Mouse (Mus musculus) kidney, postnatal 4 days (tissue): Measurements from ENCODE around the gene Slc6a9.

Experiments
- DNase-seq, 2 experiments: peaks; one replicate each; pipeline ENCODE4 v3.0.0; 2021; ENCODE audit warnings: mixed read lengths in 2 of 2

Slc6a9 gene

GRCm38 (mm10) chr4:117840821-117841220 lies 6.5 kb downstream of the Slc6a9 start:
- DNase-seq, result no peak

DNA sequence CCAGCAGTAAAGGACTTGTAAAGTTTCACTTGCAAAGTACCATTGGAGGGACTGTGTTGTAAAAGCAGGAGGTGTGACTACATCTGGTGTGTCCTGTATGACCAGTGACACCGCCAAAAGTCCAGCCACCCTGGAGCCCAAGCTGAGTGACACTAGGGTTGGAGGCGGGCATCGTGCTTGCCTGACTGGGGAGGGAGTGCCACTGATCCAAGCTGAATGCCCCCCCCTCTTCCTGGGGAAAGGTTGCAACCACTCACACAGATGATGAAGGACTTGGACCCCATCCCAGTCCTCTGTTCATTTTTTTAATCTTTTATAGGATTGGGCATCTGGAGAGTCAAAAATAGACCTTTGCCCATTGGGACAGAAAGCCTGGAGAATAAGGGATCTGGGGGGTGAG lies 7.3 kb downstream of the Slc6a9 start:
- DNase-seq, result no peak

DNA sequence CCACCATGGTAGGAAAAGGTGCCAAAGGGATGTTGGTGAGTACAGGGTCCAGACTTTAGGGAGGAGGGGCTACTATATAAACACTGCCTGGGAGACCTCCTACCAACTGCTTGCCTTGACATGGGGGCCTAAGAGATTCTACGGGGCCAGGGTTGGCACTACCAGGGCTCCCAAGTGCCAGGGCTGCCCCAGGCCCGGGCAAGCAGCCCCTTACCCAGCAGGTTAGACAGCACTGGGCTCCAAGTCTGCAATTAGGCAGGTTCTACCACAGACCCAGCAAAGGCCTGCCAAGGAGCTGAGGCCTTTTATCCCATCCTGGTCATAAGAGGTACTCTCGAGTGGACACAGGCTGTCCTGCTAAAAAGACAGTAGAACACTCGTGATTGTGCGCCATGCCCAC lies 8.8 kb downstream of the Slc6a9 start:
- no peak for DNase-seq

GRCm38 (mm10) chr4:117844467-117844866 lies 10.2 kb downstream of the Slc6a9 start:
- no peak for DNase-seq

GRCm38 (mm10) chr4:117845316-117845715 lies 11.0 kb downstream of the Slc6a9 start:
- peak; percentile 44 to 61 for DNase-seq

- DNase-seq, result no peak
Observed at GRCm38 (mm10) chr4:117846261-117846660, 12.0 kb downstream of the Slc6a9 start.

- DNase-seq, result no peak
Observed at GRCm38 (mm10) chr4:117847011-117847410, 12.7 kb downstream of the Slc6a9 start.

DNA sequence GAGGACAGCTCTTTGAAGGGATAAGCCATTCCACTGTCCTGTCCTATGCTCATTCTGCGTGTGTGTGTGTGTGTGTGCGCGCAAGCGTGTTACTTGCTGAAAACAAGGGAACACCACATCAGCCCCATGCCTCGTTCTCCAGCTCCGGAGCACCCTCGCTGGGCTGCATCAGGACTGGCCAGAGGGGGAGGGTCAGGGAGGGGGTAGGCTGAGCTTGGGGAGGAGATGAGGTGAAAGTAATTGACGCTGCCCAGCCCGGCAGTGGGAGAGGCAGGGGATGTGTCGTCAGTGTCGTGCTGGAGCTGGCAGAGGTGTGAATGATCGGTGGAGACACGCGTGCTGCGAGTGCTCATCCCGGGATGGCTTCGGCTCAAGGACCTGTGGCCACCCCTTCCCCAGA lies 14.8 kb downstream of the Slc6a9 start:
- no peak for DNase-seq

DNA sequence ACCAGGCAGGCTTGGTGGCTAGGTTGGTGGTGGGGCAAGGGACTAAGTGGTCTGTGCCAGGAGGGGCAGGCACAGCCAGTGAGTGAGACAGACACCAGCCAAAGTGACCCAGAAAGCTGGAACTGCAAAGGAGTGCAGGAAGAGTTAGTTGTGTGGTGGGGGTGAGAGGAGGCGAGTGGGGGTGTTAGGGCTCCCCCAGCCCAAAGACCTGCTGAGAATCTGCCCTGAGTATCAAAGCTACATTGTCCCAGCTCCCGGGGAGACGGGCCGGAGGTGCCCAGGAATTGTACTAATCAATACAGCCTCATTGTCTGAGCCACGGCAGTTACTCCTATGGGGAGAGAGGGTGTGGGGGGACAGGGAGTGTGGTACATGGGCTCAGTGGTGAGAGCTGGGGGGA lies 15.2 kb downstream of the Slc6a9 start:
- DNase-seq, result no peak

GRCm38 (mm10) chr4:117850176-117850575 lies 15.9 kb downstream of the Slc6a9 start:
- no peak for DNase-seq

DNA sequence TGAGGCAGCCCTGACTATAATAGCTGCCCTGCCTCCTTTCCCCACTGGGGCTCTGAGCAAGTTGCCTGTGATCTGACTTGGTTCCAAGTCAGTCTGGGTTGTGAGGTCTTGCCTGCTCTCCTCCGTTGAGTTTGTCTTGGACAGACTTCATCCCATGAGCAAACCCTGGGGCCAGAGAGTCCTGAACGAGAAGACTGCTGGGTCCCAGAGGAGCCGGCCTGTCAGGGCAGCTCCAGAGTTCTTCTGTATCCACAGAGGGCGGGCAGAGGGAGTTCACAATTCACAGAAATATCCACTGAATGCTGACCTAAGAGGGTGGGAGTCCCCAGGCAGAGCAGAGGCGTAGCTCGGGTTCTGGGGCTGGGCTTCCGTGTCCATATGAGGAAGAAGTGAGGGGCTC lies 16.6 kb downstream of the Slc6a9 start:
- peak; percentile 42 to 56 for DNase-seq

DNA sequence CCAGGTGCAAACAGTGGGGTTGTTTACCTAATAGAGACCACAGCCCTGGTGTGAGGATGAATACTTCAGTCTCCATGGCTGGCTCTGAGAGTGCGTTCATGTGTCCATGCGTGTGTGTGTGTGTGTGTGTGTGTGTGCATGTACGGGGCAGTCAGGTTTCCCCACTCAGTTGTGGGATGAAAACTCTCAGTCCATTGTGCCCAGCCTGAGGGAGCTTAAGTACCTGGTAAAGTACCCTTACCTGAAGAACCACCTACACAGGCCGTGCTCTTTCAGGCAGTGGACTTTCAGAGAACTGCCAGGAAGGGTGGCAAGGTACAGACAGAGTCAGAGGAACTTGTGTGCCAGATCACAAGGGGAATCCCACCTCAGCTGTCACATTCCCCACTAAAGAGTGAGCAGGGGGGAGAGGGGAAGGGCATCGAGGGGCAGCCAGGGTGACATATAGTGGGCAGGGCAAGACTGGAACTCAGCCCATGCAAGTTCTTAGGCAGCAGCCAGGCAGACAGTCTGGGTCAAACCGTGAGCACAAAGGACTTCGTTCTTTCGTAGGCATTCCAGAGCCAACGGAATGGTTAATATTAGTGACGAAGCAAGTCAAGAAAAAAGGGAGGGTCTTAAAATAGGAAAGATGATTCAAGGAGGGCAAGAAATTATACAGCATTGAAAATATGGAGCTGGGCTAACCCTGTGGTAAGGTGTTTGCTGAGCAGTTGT lies 18.0 kb downstream of the Slc6a9 start:
- no peak for DNase-seq

- peak; percentile 46 to 49 for DNase-seq
Observed at GRCm38 (mm10) chr4:117855146-117855545, 20.8 kb downstream of the Slc6a9 start.

DNA sequence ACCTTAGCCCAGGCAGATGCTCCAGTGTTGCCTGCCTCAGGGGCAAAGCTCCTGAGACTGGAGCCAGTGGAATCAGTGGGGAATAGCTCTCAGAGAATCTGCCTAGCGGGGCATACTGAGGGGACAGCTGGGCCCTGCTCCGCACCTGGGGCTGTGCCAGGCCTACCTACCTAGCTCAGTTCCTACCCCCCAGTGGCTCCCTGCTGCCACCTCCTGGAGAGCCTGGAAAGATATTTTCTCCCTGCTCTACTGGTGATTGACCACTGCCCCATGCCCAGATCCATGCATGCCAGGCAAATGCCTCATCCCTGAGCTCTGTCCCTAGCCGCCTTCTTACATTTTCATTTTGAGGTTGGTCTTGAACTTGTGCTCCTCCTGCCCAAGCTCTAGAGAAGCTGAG lies 24.5 kb downstream of the Slc6a9 start:
- peak; percentile 83 to 85 for DNase-seq

DNA sequence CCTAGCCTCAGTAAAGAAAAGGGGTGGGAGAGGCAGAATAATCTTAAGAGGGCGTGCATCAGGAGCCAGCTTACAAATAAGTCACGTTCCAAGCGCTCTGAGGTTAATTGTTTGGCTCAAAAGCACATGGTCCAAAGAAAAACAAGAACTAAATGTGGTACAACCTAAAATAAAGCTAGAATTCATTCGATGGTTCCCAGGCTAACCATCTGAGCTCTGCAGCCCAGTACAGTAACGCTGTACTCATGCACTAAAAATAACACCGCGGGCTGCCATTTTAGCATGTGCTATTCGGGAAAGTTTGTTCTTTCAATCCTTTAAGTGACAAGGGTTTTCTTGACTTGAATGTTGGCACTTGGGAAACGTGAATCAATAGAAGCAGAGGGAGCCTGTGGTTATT lies 26.3 kb downstream of the Slc6a9 start:
- no peak for DNase-seq

DNA sequence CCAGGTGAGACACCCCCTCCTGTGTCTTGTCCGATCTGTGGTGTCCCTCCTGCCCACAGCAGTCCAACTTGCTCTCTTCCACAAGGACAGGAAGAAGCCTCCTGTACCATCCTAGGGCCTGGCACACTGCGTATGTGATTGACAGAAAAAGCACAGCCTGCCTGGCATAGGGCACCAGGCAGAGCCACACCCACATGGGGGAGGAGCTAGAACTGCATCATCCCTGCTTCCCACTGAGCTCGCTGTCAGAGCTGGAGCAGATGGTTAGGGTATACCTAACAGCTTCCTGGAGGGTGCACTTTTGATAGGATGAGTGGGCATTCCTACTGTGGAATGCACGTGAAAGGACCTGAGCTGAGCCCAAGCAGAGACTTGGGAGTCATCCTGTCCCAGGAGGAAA lies 28.5 kb downstream of the Slc6a9 start:
- peak; percentile 55 to 66 for DNase-seq

DNA sequence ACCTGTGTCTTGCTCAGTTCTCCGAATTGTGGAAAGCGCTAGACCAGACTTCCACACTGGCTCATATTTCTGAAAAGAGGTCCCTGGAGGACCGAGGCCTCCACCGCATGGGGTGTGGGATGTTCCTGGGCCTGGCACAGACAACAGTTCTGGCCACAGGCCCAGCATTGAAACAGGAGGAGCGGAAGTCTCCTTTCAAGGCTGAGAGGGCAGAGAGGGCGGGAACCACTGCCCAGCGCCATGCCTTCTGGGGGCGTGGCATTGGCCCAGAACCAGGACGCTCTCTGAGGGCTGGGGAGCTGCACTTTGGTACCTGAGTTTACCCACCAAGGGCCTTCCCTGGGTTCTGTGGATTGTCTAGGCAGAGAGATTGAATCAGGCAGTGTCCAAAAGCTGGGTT lies 31.8 kb downstream of the Slc6a9 start:
- DNase-seq, result peak; percentile 83 to 89

DNA sequence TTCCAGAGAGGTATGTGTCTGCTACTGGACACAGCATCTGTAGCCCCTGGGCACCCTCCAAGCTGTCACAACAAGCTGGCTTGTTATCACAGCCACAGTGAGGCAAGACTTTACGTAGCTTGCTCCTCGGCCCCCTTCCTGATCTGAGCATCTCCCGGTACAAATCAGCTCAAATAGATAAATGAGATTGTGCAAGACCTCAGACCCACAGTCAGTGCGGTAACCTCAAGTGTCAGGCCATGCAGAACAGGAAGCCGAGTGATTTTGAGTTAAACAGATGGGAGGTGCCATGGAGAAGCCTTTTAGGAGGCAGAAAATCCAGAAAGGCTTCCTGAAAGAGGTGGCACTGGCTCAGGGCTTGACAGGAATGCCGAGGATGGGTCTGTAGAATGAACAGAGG lies 32.7 kb downstream of the Slc6a9 start:
- no peak for DNase-seq

DNA sequence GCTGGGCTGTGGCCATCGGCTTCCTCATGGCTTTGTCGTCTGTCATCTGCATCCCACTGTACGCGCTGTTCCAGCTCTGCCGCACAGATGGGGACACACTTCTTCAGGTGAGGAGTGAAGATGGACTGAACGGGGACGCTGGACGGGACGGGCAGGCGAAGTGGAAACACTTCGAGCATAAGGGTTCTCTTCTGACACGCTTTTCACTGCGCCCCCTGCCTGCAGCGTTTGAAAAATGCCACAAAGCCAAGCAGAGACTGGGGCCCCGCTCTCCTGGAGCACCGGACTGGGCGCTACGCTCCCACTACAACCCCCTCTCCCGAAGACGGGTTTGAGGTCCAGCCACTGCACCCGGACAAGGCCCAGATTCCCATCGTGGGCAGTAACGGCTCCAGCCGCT lies 33.5 kb downstream of the Slc6a9 start:
- peak; percentile 83 to 84 for DNase-seq

GRCm38 (mm10) chr4:117869317-117869716 lies 35.0 kb downstream of the Slc6a9 start:
- DNase-seq, result no peak

- DNase-seq, result no peak
Observed at GRCm38 (mm10) chr4:117870437-117870836, 36.1 kb downstream of the Slc6a9 start.

DNA sequence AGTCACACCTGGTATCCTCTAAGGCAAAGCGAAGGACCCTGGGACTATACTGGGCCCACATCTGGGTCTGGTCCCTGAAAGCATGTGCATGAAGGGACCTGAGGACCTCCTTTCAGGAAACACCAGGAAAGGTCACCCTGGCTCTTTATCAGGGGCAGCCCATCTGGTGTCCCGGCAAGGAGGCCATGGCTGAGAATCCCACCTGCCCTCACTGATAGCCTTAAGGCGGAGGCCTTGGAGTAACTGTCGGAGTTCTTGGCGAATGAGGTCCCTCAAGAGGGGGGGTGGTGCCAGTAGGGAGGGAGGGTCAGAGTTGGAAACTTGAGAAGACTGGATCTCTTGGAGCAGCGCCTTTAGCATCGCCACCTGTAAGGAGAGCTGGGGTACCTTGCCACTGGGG lies 37.5 kb downstream of the Slc6a9 start:
- no peak for DNase-seq

- DNase-seq, result peak; percentile 59 to 72
Observed at GRCm38 (mm10) chr4:117872471-117872886, 38.2 kb downstream of the Slc6a9 start, which contains the start of gene Ccdc24. Gene Ccdc24, minus strand, starts transcription at chr4:117872557.

DNA sequence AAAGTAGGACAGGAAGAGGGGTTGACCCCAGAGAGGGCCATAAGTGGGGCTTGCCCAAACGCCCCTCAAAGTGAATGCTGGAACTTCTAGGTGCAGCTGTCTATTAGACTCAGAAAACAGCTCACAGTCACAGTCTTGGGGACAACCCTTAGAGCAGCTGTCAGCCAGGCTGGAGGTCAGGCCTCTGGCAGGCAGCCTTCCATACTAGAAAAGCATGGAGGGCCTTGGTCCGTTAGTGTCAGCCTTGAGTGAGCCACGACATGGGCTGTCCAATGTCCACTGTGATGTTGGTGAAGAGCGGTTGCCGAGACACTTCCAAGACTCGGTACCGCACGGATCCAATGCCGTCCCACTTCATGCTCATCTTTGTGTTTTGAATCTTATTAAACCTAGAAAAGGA lies 39.3 kb downstream of the Slc6a9 start:
- no peak for DNase-seq

DNA sequence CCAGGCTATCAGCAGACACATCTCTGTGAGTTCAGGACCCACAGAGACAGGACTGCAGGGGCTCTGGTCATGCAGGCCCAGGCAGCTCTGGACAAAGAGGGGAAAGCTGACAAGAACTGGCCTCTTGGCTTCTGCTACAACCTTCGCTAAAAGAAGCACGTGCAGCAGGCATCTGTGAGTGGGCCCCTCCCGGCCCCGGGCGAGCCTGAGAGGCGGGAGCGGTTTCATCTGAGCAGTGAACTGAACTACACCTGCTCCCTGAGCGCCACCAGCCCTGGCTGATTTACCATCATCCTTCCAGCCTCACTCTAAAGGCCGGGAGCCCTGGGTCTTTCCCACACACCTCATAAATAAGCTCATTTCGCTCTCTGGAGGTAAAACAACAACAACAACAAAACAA lies 44.0 kb downstream of the Slc6a9 start:
- DNase-seq, result no peak
